Mouse (Mus musculus): ENCODE results near the gene Tarbp2.

DNA sequence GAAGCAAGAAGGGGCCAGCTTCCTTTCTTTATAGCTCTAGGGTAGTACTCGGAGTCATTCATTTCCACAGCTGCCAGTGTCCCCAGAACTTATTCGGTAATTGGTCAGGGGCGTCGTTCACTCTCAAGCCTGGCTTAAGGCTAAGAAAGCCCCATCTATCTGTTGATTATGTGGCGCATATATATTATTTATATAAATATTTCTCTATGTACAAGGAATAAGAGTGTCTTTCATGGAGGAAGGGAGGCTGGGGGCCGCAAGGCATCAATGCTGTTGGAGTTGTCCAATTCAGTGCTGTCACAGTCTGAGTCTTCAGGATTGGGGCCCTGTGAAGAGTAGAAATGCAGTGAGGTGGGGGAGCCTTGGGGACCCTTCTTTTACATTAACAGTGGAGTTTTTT, 18.1 kb upstream of the Tarbp2 start:
- no peak for TF ChIP-seq CTCF (conservative IDR thresholded peaks at IDR 0.05 in 1 of 2, IDR thresholded peaks at IDR 0.05 in 1 of 2; ENCODE audit: low read depth in 2 of 2, low read length in 2 of 2)
- TF ChIP-seq POLR2A (IDR thresholded peaks at IDR 0.05; ENCODE audit: low read depth, low read length): no peak
- TF ChIP-seq USF2 (conservative IDR thresholded peaks at IDR 0.05; ENCODE audit: low read depth, low read length): no peak
- no peak for TF ChIP-seq NRF1 (IDR thresholded peaks at IDR 0.05; ENCODE audit: low read depth, low read length)
- no peak for TF ChIP-seq KAT2A (IDR thresholded peaks at IDR 0.05; ENCODE audit: insufficient replicate concordance, low read length)

Measured in CH12.LX (cell line).